Mouse (Mus musculus) neural tube, embryonic 13.5 days (tissue): ENCODE results near the gene Mllt10. TPM values are rescaled to one million over a fixed set of nuclear protein-coding genes. Genes with fewer than 3 reads are reported as not detected.
A peak's percentile ranks its signal among the peaks of the same experiment; 100 is the strongest.

Experiments
- ATAC-seq: fragments of 200-750 bp; cut with Nextera tagmentation; 2 replicates; pipeline ENCODE4 v1.8.0; 2017; ENCODE audit warnings: low read depth, mild to moderate bottlenecking, moderate TSS enrichment, moderate library complexity
- H3K27ac ChIP-seq: fragments of 300-500 bp; sonication (generic); replicated peaks from 2 replicates; pipeline ENCODE4 v1.5.1; 2015; ENCODE audit warnings: moderate library complexity, mild to moderate bottlenecking, inconsistent platforms
- H3K27me3 ChIP-seq: fragments of 300-500 bp; sonication (generic); 2 replicates; pipeline ENCODE4 v1.6.1; 2015; ENCODE audit warnings: mild to moderate bottlenecking, inconsistent platforms
- H3K36me3 ChIP-seq: fragments of 300-500 bp; sonication (generic); 2 replicates; pipeline ENCODE4 v1.6.1; 2015; ENCODE audit warnings: mild to moderate bottlenecking, inconsistent platforms
- H3K4me1 ChIP-seq: fragments of 300-500 bp; sonication (generic); replicated peaks from 2 replicates; pipeline ENCODE4 v1.6.1; 2015; ENCODE audit warnings: inconsistent platforms
- H3K4me2 ChIP-seq: fragments of 300-500 bp; sonication (generic); 2 replicates; pipeline ENCODE4 v1.6.1; 2015; ENCODE audit warnings: inconsistent platforms, mild to moderate bottlenecking, moderate library complexity
- H3K4me3 ChIP-seq: fragments of 300-500 bp; sonication (generic); 2 replicates; pipeline ENCODE4 v1.5.1; 2015; ENCODE audit warnings: mild to moderate bottlenecking, inconsistent platforms
- H3K9ac ChIP-seq: fragments of 300-500 bp; sonication (generic); 2 replicates; pipeline ENCODE4 v1.6.1; 2015; ENCODE audit warnings: moderate library complexity, mild to moderate bottlenecking, inconsistent platforms
- H3K9me3 ChIP-seq: fragments of 300-500 bp; sonication (generic); 2 replicates; pipeline ENCODE4 v1.6.1; 2016; ENCODE audit warnings: inconsistent platforms
- WGBS: fragments of 180-500 bp; shearing (Covaris S2); methylation state at CpG from one replicate; pipeline ENCODE4 v1.1.7; 2015; 5-methylcytosine and 5-hydroxymethylcytosine counted together
- polyA plus RNA-seq: library from polyadenylated mRNA; unstranded; fragments of >200 nt; fragmentation: Nextera tagmentation; extraction: Ambion mirVana; gene quantifications from 2 replicates; pipeline ENCODE4 v1.2.1, GENCODE M21; 2015

The Mllt10 gene
- polyA plus RNA-seq, 1 experiment from 2014 or later: 63.1 TPM

DNA sequence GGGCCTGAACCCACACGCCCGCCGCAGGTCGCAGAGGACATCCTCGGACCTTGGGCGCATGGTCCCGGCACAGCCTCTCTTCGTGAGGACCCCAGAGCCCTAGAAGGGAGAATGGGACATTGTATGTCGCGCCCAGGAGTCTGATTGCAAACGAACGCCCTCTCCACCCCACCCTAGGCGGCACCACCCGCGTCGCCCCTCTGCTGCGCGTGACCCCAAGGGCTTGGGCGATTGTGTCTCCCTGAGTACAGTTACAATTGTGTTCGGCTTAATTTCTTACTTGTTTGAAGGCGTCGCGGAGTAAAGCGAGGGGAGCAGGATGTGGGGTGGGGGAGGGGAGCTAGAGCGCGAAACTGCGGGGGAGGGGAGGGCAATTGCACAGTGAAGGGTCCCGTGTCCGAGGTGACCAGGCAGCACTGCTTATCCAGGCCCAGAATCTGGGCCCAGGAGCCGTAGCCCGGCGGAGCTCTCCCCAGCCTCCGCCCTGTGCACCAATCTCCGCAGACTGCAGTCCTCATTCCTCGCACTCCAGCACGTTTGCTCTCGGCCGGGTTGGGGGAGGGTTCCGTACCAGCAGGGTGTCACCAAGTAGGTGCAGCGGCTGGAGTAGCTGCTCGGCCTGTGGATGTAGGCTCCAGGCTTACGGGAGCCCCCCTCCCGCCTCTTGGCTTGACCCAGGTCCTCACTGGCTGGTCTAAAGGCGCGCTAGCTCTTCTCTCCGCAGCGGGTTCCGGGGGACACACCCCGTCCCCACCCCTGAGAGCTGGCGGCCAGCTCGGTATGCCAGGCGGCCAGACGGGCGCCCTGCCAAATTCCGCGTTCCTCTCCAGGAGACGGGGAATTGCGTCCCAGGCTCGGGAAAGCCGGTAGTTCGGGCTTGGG lies 26.7 kb upstream of the Mllt10 start:
- peaks cover 64% of the 10 kb centered on the region for H3K4me1 ChIP-seq
- H3K27me3 ChIP-seq: no peaks in the 10 kb centered on the region
- H3K36me3 ChIP-seq: no peaks in the 10 kb centered on the region
- peak overlapping the region; percentile 94 for H3K9ac ChIP-seq
- H3K4me3 ChIP-seq: peak overlapping the region; percentile 67
- H3K4me2 ChIP-seq: peak overlapping the region; percentile 98
- peak; percentile 62 for ATAC-seq
- peak overlapping the region; percentile 99 for H3K27ac ChIP-seq
- WGBS: under 1% methylated on average over 61 of the region's 61 CpGs
- H3K9me3 ChIP-seq: no peaks in the 10 kb centered on the region

DNA sequence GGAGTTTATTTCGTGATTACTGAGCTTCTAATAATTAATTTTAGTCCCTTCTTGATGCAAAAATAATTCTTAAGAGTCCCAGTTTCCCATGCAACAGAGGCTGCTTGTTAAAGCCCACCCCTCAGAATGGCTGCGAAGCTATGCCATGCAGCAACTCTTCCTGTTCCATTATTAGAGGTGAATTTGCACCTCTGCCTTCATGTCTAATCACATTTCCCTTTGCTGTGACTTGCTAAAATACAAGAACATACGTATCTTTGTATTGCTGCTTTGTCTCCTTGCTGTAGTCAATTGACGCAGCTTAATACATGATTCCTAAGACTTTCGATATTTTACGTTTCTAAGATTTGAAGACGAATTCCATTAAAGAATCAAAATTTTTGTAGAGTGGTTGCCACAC lies 25.4 kb upstream of the Mllt10 start:
- WGBS: 63% methylated on average over 7 of the region's 7 CpGs
- Histone ChIP-seq H3K9ac (no peak overlapping the region), H3K9me3 (no peaks in the 10 kb centered on the region), H3K4me2 (peak overlapping the region; percentile 29; the same call in 1 of the 2 replicates), H3K27ac (no peak overlapping the region), H3K36me3 (no peaks in the 10 kb centered on the region), H3K4me3 (no peak overlapping the region), H3K27me3 (no peaks in the 10 kb centered on the region), H3K4me1 (peaks cover 76% of the 10 kb centered on the region)
- no peak for ATAC-seq

DNA sequence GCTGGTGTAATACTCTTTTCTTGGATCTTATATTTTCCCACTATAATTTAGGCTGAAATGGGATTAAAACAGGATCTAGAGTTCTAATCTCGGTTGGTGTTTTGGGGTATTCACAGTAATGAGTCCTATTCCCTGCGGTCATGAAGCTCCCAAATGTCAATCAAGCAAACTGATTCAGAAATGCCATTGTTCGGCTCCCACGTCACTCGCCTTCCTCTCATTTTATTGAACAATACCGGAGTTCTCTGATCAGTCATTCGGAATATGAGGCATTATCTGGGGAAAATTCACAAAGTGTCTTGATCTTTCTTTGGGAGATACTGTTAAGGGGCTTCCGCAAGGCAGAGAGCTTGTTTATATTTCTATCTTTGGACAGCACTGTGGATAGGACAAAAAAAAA lies 24.5 kb upstream of the Mllt10 start:
- no peak overlapping the region for H3K9ac ChIP-seq
- no peaks in the 10 kb centered on the region for H3K9me3 ChIP-seq
- ATAC-seq: no peak
- H3K4me3 ChIP-seq: no peak overlapping the region
- 26% methylated on average over 8 of the region's 8 CpGs for WGBS
- H3K4me1 ChIP-seq: peaks cover 80% of the 10 kb centered on the region
- H3K27me3 ChIP-seq: no peaks in the 10 kb centered on the region
- no peak overlapping the region for H3K27ac ChIP-seq
- H3K4me2 ChIP-seq: peak overlapping the region; percentile 96
- H3K36me3 ChIP-seq: no peaks in the 10 kb centered on the region

DNA sequence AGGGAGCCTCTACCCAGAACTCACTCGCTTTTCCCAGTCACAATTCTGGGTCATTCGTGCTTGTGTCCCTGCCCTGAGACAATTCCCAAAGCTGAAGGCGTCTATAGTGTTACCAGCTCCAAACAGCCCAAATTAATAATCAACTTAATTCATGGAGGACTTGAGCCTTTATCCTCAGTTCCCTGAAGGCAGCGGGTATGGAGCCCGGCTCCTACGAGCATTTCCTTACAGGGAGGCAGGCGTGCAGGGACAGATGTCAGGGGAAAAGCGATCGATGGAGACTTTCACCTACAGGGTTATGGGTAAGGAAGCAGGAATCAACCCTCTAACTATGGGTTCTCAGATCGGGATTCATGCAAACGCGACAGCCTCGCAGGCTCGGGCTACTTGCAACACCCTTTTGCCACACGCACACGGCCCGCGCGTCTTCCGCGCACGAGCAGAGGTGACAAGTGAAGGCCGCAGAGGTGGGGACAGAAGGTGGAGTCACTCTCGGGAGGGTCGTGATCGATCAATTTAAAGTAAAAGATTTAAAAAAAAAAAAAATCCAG lies 23.7 kb upstream of the Mllt10 start:
- 4% methylated on average over 26 of the region's 26 CpGs for WGBS

DNA sequence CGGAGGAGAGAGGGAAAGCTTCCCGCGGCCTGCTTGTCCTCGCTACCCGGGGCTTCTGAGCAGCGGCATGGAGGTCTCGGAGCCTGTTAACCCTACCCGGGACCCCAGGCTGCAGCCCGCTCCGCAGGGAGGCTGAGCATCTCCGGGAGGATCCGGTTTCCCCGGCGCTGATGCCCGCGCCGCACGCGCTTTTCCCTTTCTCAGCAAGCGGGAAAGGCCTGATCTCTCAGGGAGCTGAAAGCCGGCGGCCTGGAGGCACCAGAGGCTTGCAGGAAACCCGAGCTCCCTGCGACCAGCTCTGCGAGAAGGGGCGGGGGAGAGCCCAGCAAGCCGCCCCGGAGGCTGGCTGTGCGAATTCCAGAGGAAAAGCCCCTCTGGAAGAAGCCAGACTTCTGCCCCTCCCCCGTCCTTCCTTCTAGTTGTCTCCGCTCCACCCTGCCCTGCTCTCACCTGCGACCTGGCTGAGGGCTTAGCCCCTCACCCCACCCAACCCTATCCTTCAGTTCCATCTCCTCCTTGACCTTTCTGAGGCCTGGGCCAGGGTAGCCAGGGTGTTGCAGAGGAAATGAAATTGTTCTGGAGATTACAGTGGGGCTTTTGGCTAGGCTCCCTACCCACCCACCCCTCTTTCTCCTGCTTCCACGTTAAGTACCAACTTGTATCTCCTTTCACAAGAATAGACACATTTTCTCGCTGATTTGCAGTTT lies 23.1 kb upstream of the Mllt10 start:
- WGBS: 1% methylated on average over 34 of the region's 34 CpGs
- ATAC-seq: no peak
- H3K4me3 ChIP-seq: peak overlapping the region; percentile 42

More for the DNA sequence above, 23.7 kb upstream of the Mllt10 start:
- Histone ChIP-seq H3K27ac (no peak overlapping the region), H3K36me3 (no peaks in the 10 kb centered on the region), H3K4me1 (peaks cover 73% of the 10 kb centered on the region), H3K27me3 (no peaks in the 10 kb centered on the region), H3K9ac (peak overlapping the region; percentile 84), H3K4me3 (peak overlapping the region; percentile 42), H3K9me3 (no peaks in the 10 kb centered on the region), H3K4me2 (peak overlapping the region; percentile 96)
- no peak for ATAC-seq

DNA sequence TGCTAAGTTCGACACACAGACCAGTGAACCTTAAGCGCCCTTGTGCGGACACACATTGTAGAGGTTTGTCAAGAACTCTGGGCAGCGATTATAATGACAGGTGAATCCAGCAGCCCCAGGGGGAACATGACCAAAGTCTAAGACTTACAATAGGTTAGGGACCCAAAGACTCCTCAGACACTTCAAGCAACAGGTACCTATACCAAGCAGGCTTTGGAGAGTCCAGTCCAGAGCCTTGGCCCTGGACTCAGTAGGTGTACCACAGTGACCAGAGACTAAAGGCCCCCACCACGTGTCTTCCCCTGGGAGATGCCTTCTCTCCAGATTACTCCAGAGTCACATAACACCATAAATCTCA lies 22.5 kb upstream of the Mllt10 start:
- Histone ChIP-seq H3K36me3 (no peaks in the 10 kb centered on the region), H3K4me3 (no peak overlapping the region), H3K9ac (peak overlapping the region; percentile 39; the same call in 1 of the 2 replicates), H3K4me1 (peaks cover 63% of the 10 kb centered on the region), H3K27me3 (no peaks in the 10 kb centered on the region), H3K9me3 (no peaks in the 10 kb centered on the region), H3K27ac (no peak overlapping the region), H3K4me2 (peak overlapping the region; percentile 96)
- 47% methylated on average over 5 of the region's 5 CpGs for WGBS
- no peak for ATAC-seq

More for the DNA sequence above, 23.1 kb upstream of the Mllt10 start:
- Histone ChIP-seq H3K27ac (no peak overlapping the region), H3K4me1 (peaks cover 66% of the 10 kb centered on the region), H3K9me3 (no peaks in the 10 kb centered on the region), H3K27me3 (no peaks in the 10 kb centered on the region), H3K4me2 (peak overlapping the region; percentile 96), H3K36me3 (no peaks in the 10 kb centered on the region), H3K9ac (peak overlapping the region; percentile 84)

DNA sequence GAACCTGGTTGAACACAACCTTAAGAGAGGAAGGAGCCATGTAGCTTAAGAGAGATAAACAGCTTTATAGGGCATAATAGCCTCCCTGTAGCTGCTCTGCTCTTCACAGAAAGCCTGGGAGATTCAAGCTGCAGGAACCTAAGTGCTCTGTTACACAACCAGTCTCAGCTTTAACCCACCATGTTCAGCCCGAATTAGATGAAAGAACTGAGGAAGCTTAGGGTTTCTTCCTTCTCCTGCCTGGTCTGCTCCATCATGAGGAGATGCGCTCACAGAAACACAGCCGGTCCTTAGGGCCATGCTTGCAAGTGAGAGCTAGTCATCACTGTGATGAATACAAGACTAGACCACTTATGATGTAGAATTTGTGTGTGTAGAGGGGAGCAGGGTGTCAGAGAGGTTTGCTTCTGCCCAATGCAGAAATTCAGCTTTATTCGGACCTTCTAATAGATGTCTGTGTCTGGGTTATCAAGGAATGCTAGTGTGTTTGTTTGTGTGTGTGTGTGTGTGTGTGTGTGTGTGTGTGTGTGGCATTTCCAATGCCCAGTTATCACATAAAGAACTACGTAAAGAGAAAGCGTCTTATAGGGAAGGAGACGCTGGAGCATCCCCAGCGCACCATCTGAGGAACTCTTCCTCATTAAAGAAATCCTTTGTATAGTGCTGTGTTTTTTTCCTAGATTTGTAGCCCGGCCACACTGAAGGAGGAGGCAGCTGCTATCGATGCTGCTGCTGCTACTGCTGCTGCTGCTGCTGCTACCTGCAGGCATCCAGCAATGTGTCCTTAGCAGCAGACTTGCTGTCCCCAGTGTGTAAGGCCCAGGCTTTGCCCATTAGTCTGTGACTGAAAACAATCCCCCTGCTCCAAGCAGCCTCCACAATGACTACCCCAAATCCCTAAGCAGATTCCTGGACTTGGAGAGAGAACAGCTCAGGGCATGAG lies 21.6 kb upstream of the Mllt10 start:
- no peaks in the 10 kb centered on the region for H3K36me3 ChIP-seq
- H3K9me3 ChIP-seq: no peaks in the 10 kb centered on the region
- H3K4me3 ChIP-seq: no peak overlapping the region
- H3K9ac ChIP-seq: peak overlapping the region; percentile 39
- H3K4me2 ChIP-seq: peak overlapping the region; percentile 96
- H3K4me1 ChIP-seq: peaks cover 69% of the 10 kb centered on the region
- peak overlapping the region; percentile 55 for H3K27ac ChIP-seq
- peak; percentile 46; the same call in 1 of the 2 replicates for ATAC-seq
- H3K27me3 ChIP-seq: no peaks in the 10 kb centered on the region
- 30% methylated on average over 10 of the region's 10 CpGs for WGBS

DNA sequence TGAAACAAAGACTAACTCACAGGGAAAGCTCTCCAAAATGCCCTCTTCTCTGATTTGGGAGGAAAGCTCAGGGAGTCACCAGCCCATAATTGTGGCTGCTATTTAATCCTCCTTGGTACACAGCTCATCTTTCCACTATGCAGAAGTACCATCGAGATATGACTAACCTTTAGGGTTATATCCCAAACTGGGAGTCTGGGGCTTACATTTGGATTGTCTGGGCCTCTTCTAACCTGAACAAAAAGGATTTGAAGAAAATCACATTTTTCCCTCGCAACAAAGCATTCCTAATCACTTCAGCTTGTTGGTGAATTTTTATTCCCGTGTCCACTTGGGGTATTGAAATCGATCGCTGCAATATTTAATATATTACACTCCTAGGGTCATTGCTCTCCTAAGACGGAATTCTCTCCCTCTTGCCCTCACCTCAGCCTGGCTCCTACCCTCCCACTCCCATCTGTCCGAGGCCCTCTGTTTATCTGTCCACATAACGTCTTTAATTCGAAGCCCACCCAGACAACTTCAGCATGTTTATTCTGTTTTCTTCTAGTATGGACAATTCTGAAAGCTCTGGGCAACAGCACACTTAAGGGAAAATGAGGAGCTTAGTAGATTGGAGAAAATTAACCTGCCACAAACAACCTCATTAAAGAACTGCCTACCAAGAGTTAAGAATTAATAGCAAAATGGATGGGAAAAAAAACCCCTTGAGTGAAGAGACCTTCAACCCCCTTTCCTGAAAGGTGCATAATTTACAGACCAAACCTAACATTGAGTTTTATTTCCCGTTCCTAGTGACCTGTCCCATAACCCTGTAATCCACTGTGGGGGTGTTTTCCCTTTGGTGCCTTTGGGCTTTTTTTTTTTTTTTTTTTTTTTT lies 20.4 kb upstream of the Mllt10 start:
- H3K4me3 ChIP-seq: no peak overlapping the region
- H3K4me2 ChIP-seq: no peak overlapping the region; the same call in 1 of the 2 replicates
- no peaks in the 10 kb centered on the region for H3K36me3 ChIP-seq
- H3K27me3 ChIP-seq: no peaks in the 10 kb centered on the region
- H3K9me3 ChIP-seq: no peaks in the 10 kb centered on the region
- peaks cover 74% of the 10 kb centered on the region for H3K4me1 ChIP-seq
- peak overlapping the region; percentile 39; the same call in 1 of the 2 replicates for H3K9ac ChIP-seq
- no peak overlapping the region for H3K27ac ChIP-seq
- ATAC-seq: no peak
- WGBS: 46% methylated on average over 10 of the region's 10 CpGs

DNA sequence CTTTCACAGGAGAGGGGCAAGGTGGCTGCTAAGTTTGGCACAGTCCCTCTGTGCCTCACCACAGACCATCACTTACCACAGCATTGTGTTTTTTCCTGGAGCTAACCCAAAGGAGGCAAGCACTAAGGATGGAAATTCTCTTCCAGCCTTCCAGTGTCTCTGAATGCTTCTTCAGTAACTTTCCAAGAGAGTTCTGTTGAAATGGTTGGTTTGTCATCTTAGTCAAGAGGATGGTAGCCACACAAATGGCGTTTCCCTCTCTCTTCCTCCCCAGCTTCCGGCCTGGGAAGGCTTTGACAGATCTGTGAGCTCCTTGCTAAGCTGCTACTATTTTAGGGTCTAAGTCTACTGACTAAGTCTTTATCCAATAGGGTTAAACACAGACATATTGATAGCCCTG lies 17.5 kb upstream of the Mllt10 start, which contains the start of gene A930004D18Rik:
TSS of gene A930004D18Rik (minus strand) at position 247 of the 400 bp plus-strand sequence.
- no peak within 1 kb of the TSS for H3K9ac ChIP-seq
- WGBS: 81% methylated on average over 2 of the region's 2 CpGs
- no peaks in the 10 kb centered on the region for H3K9me3 ChIP-seq
- H3K27ac ChIP-seq: no peak within 1 kb of the TSS
- ATAC-seq: no peak
- no peak within 1 kb of the TSS; the same call in 1 of the 2 replicates for H3K4me2 ChIP-seq
- no peak within 1 kb of the TSS for H3K4me3 ChIP-seq
- no peaks in the 10 kb centered on the region for H3K27me3 ChIP-seq
- H3K36me3 ChIP-seq: no peaks in the 10 kb centered on the region
- H3K4me1 ChIP-seq: peaks cover 77% of the 10 kb centered on the region

DNA sequence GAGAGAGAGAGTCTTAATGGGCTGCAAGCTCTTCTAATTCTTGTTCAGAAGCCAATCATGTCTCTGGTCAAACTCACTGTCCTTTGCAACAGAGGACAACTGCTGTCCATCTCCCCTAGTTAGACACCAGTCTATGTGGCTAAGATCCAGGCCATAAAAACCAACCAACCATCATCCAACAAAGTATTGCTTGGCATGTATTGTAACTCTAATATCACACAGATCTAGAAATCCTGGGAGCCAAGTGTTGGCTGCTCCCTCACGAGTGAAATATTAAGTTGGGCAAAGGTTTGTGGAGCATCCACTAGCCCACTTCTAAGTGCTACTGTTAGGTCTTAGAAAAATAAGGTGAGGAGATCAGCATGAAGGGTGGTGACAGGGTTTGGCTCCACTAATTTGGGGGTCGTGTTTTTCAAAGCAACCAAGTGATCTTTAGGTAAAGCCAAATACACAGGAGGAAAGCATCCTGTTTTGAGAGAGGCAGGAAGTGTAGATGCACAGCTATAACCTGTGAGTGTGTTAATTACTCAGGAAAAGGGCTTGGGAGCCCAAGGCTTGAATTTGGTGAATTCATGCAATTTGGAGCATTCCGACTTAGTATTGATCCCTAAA lies 16.8 kb upstream of the Mllt10 start:
- Histone ChIP-seq H3K9me3 (no peaks in the 10 kb centered on the region), H3K36me3 (no peaks in the 10 kb centered on the region), H3K4me1 (peaks cover 77% of the 10 kb centered on the region), H3K27me3 (no peaks in the 10 kb centered on the region), H3K4me3 (no peak overlapping the region), H3K27ac (no peak overlapping the region), H3K9ac (no peak overlapping the region), H3K4me2 (no peak overlapping the region; the same call in 1 of the 2 replicates)
- 52% methylated on average over 3 of the region's 3 CpGs for WGBS
- ATAC-seq: no peak
